Mouse (Mus musculus): ENCODE measurements around the gene Uba3. TPM values are rescaled to one million over a fixed set of nuclear protein-coding genes. Genes with fewer than 3 reads are reported as not detected.
A peak's percentile ranks its signal among the peaks of the same experiment; 100 is the strongest.

Uba3 gene
- polyA plus RNA-seq, 1 experiment from 2014 or later: 64.3 TPM

- H3K27me3 ChIP-seq (replicated peaks): no peaks in the 10 kb centered on the region
- no peak overlapping the region for H3K27ac ChIP-seq
- H3K9me3 ChIP-seq: no peaks in the 10 kb centered on the region
- no peak overlapping the region for H3K4me2 ChIP-seq (replicated peaks)
- H3K36me3 ChIP-seq: 0 out of 2 replicates have a peak, but pooled peaks cover 5% of the 10 kb centered on the region
- H3K4me1 ChIP-seq (replicated peaks): no peaks in the 10 kb centered on the region
- WGBS: 92% methylated on average over 8 of the region's 8 CpGs
- H3K4me3 ChIP-seq (replicated peaks): no peak overlapping the region
- no peak overlapping the region for H3K9ac ChIP-seq
- ATAC-seq: no peak
Measured at GRCm38 (mm10) chr6:97224505-97224904, 19.1 kb upstream of the Uba3 start.

DNA sequence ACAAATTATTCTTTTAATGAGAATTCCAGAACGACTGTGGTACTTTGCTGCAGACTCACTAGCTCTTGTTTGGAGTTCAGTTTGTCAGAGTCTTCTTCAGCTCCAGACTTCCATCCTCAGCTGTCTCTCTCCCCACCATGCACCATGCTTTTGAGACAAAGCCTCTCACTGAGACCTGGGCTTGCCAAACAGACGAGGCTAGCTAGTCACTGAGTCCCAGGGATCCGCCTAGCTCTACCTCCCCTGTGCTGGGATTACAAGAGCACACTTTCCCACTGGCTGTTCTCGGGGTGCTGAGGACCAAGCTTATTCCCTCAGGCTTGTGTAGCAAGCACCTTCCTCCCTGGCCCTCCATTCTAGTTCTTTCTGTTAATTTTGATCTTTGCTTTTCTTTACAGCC lies 18.1 kb upstream of the Uba3 start:
- 82% methylated on average over 4 of the region's 4 CpGs for WGBS
- Histone ChIP-seq H3K4me3 (replicated peaks) (no peak overlapping the region), H3K9ac (no peak overlapping the region), H3K36me3 (0 out of 2 replicates have a peak, but pooled peaks cover 5% of the 10 kb centered on the region), H3K4me2 (replicated peaks) (no peak overlapping the region), H3K27me3 (replicated peaks) (no peaks in the 10 kb centered on the region), H3K4me1 (replicated peaks) (no peaks in the 10 kb centered on the region), H3K27ac (no peak overlapping the region), H3K9me3 (no peaks in the 10 kb centered on the region)
- no peak for ATAC-seq

GRCm38 (mm10) chr6:97222931-97223467 lies 17.6 kb upstream of the Uba3 start:
- no peak overlapping the region for H3K4me3 ChIP-seq (replicated peaks)
- no peak overlapping the region for H3K9ac ChIP-seq
- H3K4me1 ChIP-seq (replicated peaks): no peaks in the 10 kb centered on the region
- H3K9me3 ChIP-seq: no peaks in the 10 kb centered on the region
- H3K27ac ChIP-seq: no peak overlapping the region
- H3K27me3 ChIP-seq (replicated peaks): no peaks in the 10 kb centered on the region
- no peak overlapping the region for H3K4me2 ChIP-seq (replicated peaks)
- no peak for ATAC-seq
- 48% methylated on average over 5 of the region's 5 CpGs for WGBS
- H3K36me3 ChIP-seq: 0 out of 2 replicates have a peak, but pooled peaks cover 5% of the 10 kb centered on the region

- H3K9me3 ChIP-seq: no peaks in the 10 kb centered on the region
- WGBS: 63% methylated on average over 6 of the region's 6 CpGs
Measured at GRCm38 (mm10) chr6:97222321-97222720, 16.9 kb upstream of the Uba3 start.

GRCm38 (mm10) chr6:97221205-97222025 lies 16.0 kb upstream of the Uba3 start:
- no peak for ATAC-seq

More at GRCm38 (mm10) chr6:97222321-97222720, 16.9 kb upstream of the Uba3 start:
- Histone ChIP-seq H3K4me1 (replicated peaks) (no peaks in the 10 kb centered on the region), H3K36me3 (0 out of 2 replicates have a peak, but pooled peaks cover 3% of the 10 kb centered on the region), H3K27me3 (replicated peaks) (no peaks in the 10 kb centered on the region), H3K9ac (no peak overlapping the region), H3K27ac (no peak overlapping the region), H3K4me2 (replicated peaks) (no peak overlapping the region), H3K4me3 (replicated peaks) (no peak overlapping the region)
- ATAC-seq: no peak

DNA sequence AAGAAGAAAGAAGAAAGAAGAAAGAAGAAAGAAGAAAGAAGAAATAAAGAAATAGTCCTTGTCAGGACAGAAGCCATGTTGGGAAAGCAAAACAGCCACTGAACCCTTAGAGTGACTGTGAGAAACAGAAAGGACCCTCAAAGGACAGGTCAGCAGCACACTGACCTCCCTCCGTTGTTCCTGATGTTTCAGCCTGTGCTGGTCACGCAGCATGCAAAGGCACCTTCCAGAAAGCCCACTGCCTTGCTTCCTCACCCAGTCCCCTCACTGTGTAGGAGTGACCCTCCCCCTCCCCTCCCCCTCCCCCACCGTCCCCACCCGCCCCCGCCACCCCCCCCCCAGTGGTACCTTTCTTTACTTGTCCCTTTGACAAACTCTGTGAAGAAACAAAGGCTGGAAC lies 15.2 kb upstream of the Uba3 start:
- WGBS: 91% methylated on average over 2 of the region's 5 CpGs
- Histone ChIP-seq H3K4me2 (replicated peaks) (no peak overlapping the region), H3K4me3 (replicated peaks) (no peak overlapping the region), H3K27me3 (replicated peaks) (no peaks in the 10 kb centered on the region), H3K9me3 (no peaks in the 10 kb centered on the region), H3K4me1 (replicated peaks) (no peaks in the 10 kb centered on the region), H3K36me3 (no peaks in the 10 kb centered on the region), H3K9ac (no peak overlapping the region), H3K27ac (no peak overlapping the region)
- ATAC-seq: no peak

More at GRCm38 (mm10) chr6:97221205-97222025, 16.0 kb upstream of the Uba3 start:
- Histone ChIP-seq H3K36me3 (no peaks in the 10 kb centered on the region), H3K9me3 (no peaks in the 10 kb centered on the region), H3K27me3 (replicated peaks) (no peaks in the 10 kb centered on the region), H3K4me1 (replicated peaks) (no peaks in the 10 kb centered on the region), H3K4me2 (replicated peaks) (no peak overlapping the region), H3K4me3 (replicated peaks) (no peak overlapping the region), H3K9ac (no peak overlapping the region), H3K27ac (no peak overlapping the region)
- 57% methylated on average over 15 of the region's 15 CpGs for WGBS

DNA sequence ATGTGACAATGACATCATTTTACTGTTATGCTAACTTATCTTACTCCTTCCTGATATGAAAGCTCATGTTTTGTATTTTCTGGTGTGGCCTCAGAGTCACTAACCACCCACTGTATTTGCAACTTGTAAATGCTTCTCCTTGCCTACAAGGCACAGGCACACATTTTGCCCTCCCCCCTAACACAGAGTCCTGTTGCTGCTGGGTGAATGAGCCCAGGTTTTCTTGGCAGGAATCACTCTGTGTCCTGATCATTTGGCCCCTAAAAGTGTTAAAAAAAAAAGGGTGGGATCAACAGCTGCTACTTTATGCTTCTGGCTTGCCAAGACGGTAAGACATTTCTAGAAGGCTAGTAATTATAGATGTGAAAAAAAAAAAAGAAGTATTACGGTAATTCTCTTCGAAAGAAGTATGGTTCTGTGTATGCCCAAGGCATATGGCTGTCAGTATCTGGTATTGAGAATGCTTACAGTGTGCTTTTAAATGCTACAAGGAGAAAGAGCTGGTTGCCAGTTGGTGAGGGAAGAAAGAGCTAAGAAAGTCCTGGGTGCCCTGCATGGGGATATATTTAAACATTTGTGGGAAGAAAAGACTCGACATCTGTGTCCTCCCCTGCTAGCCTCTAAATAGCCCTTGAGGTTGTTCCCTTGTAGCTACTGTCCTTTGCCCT lies 10.8 kb upstream of the Uba3 start:
- no peak overlapping the region for H3K9ac ChIP-seq
- peaks cover 9% of the 10 kb centered on the region; the same call in 1 of the 2 replicates for H3K4me1 ChIP-seq (replicated peaks)
- WGBS: 81% methylated on average over 4 of the region's 4 CpGs
- no peak overlapping the region for H3K4me2 ChIP-seq (replicated peaks)
- ATAC-seq: no peak
- H3K27ac ChIP-seq: no peak overlapping the region
- H3K36me3 ChIP-seq: no peaks in the 10 kb centered on the region
- no peak overlapping the region for H3K4me3 ChIP-seq (replicated peaks)
- H3K27me3 ChIP-seq (replicated peaks): no peaks in the 10 kb centered on the region
- no peaks in the 10 kb centered on the region for H3K9me3 ChIP-seq

- H3K27me3 ChIP-seq (replicated peaks): no peaks in the 10 kb centered on the region
- peak overlapping the region; percentile 78 for H3K4me2 ChIP-seq (replicated peaks)
- no peak for ATAC-seq
- peak overlapping the region; percentile 70; the same call in 1 of the 2 replicates for H3K4me3 ChIP-seq (replicated peaks)
- no peak overlapping the region for H3K27ac ChIP-seq
- H3K4me1 ChIP-seq (replicated peaks): peaks cover 12% of the 10 kb centered on the region; the same call in 1 of the 2 replicates
- H3K9me3 ChIP-seq: no peaks in the 10 kb centered on the region
- 67% methylated on average over 12 of the region's 12 CpGs for WGBS
- no peak overlapping the region; the same call in 1 of the 2 replicates for H3K9ac ChIP-seq
- no peaks in the 10 kb centered on the region for H3K36me3 ChIP-seq
Measured at GRCm38 (mm10) chr6:97211981-97212380, 6.5 kb upstream of the Uba3 start.

DNA sequence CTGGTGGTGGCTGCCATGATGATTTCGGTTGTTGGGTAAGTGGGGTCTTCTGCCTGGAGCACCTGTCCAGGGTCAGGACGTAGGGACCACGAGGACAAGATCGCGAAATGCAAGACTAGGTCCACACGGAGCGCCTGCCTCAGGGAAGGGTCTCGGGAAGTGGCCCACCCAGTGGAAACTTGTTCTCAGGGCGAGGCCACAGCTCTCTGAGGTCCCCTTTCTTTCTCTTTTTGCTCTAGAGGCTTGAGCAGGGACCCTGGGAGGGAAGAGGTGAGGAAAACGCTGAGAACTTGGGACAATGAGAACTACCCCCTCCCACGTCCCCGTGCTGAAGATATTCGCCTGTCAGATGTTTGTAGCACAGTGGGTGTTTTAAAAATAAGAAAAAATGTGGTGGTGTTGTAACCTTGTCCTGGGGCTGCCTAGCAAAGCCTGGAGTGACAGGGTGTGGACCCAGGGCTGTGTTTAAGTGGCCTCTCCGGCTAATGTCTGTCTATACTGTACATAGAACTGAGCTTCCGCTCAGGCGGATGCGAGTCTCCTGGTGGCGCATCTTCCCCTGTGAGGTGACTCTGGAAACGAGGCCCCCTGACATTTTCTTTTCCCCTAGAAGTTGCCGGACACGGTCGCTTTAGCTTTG lies 5.6 kb upstream of the Uba3 start:
- peak overlapping the region; percentile 78 for H3K4me2 ChIP-seq (replicated peaks)
- H3K4me1 ChIP-seq (replicated peaks): peaks cover 12% of the 10 kb centered on the region; the same call in 1 of the 2 replicates
- no peaks in the 10 kb centered on the region for H3K36me3 ChIP-seq
- no peaks in the 10 kb centered on the region for H3K9me3 ChIP-seq
- no peaks in the 10 kb centered on the region for H3K27me3 ChIP-seq (replicated peaks)
- H3K9ac ChIP-seq: peak overlapping the region; percentile 73
- peak overlapping the region; percentile 61; the same call in 1 of the 2 replicates for H3K27ac ChIP-seq
- 1% methylated on average over 22 of the region's 22 CpGs for WGBS
- H3K4me3 ChIP-seq (replicated peaks): peak overlapping the region; percentile 70
- ATAC-seq: peak; percentile 74

- no peaks in the 10 kb centered on the region for H3K27me3 ChIP-seq (replicated peaks)
- peak within 1 kb of the TSS; percentile 78 for H3K4me2 ChIP-seq (replicated peaks)
Measured at GRCm38 (mm10) chr6:97210191-97210961, 4.9 kb upstream of the Uba3 start, which contains the start of gene Arl6ip5. Arl6ip5 (plus strand) TSS chr6:97210689.

GRCm38 (mm10) chr6:97209751-97210150 lies 4.3 kb upstream of the Uba3 start:
- no peak overlapping the region for H3K4me2 ChIP-seq (replicated peaks)
- no peaks in the 10 kb centered on the region for H3K9me3 ChIP-seq
- no peak for ATAC-seq
- no peak overlapping the region for H3K4me3 ChIP-seq (replicated peaks)
- no peak overlapping the region for H3K9ac ChIP-seq
- WGBS: 89% methylated on average over 4 of the region's 4 CpGs
- no peaks in the 10 kb centered on the region for H3K36me3 ChIP-seq
- H3K27me3 ChIP-seq (replicated peaks): no peaks in the 10 kb centered on the region
- no peak overlapping the region for H3K27ac ChIP-seq
- peaks cover 12% of the 10 kb centered on the region; the same call in 1 of the 2 replicates for H3K4me1 ChIP-seq (replicated peaks)

More at GRCm38 (mm10) chr6:97210191-97210961, 4.9 kb upstream of the Uba3 start, which contains the start of gene Arl6ip5:
- 10% methylated on average over 32 of the region's 32 CpGs for WGBS
- Histone ChIP-seq H3K36me3 (no peaks in the 10 kb centered on the region), H3K4me1 (replicated peaks) (peaks cover 12% of the 10 kb centered on the region; the same call in 1 of the 2 replicates), H3K9me3 (no peaks in the 10 kb centered on the region), H3K27ac (peak within 1 kb of the TSS; percentile 61; the same call in 1 of the 2 replicates), H3K9ac (peak within 1 kb of the TSS; percentile 73), H3K4me3 (replicated peaks) (peak within 1 kb of the TSS; percentile 70)
- peak; percentile 72 for ATAC-seq
